Mouse (Mus musculus) lung, postnatal 0 days (tissue): ENCODE results near the gene Ift43. TPM values are rescaled to one million over a fixed set of nuclear protein-coding genes. Genes with fewer than 3 reads are reported as not detected.

Experiments
- ATAC-seq: fragments of 200-750 bp; cut with Nextera tagmentation; 2 replicates; pipeline ENCODE4 v1.8.0; 2017; ENCODE audit warnings: moderate library complexity
- DNase-seq: peaks from one replicate; pipeline ENCODE4 v3.0.0-alpha.2; 2016; ENCODE audit warnings: low spot score
- H3K27ac ChIP-seq: fragments of 300-500 bp; sonication (generic); 2 replicates; pipeline ENCODE4 v1.5.1; 2014; ENCODE audit warnings: antibody characterized with exemption, mild to moderate bottlenecking, low read length, mixed read lengths
- H3K27me3 ChIP-seq: fragments of 300-500 bp; sonication (generic); replicated peaks from 2 replicates; pipeline ENCODE4 v1.6.1; 2014; ENCODE audit warnings: low read length, mixed read lengths; ENCODE audit not compliant: insufficient read depth
- H3K36me3 ChIP-seq: fragments of 300-500 bp; sonication (generic); 2 replicates; pipeline ENCODE4 v1.6.1; 2014; ENCODE audit warnings: low read length, mixed read lengths; ENCODE audit not compliant: insufficient read depth
- H3K4me1 ChIP-seq: fragments of 300-500 bp; sonication (generic); 2 replicates; pipeline ENCODE4 v1.6.1; 2014; ENCODE audit warnings: antibody characterized with exemption, low read depth, low read length, mixed read lengths; ENCODE audit not compliant: insufficient read depth
- H3K4me2 ChIP-seq: fragments of 300-500 bp; sonication (generic); replicated peaks from 2 replicates; pipeline ENCODE4 v1.6.1; 2014; ENCODE audit warnings: low read depth, mild to moderate bottlenecking, low read length, moderate library complexity, mixed read lengths
- H3K4me3 ChIP-seq: fragments of 300-500 bp; sonication (generic); 2 replicates; pipeline ENCODE4 v1.5.1; 2014; ENCODE audit warnings: low read depth, low read length
- H3K9ac ChIP-seq: fragments of 300-500 bp; sonication (generic); replicated peaks from 2 replicates; pipeline ENCODE4 v1.6.1; 2014; ENCODE audit warnings: low read depth, mild to moderate bottlenecking
- H3K9me3 ChIP-seq: fragments of 300-500 bp; sonication (generic); 2 replicates; pipeline ENCODE4 v1.6.1; 2016; ENCODE audit warnings: low read length, mixed read lengths
- CTCF ChIP-seq: IDR thresholded peaks from 2 replicates; pipeline ENCODE4 v1.5.1; 2016; ENCODE audit warnings: antibody characterized with exemption, mild to moderate bottlenecking
- EP300 ChIP-seq: IDR thresholded peaks from 2 replicates; pipeline ENCODE4 v1.6.1; 2016; ENCODE audit warnings: antibody characterized with exemption, mild to moderate bottlenecking, control low read depth
- WGBS: fragments of 180-500 bp; shearing (Covaris S2); extraction: QIAGEN DNeasy Blood & Tissue Kit; methylation state at CpG from one replicate; pipeline ENCODE4 v1.1.7; 2014; 5-methylcytosine and 5-hydroxymethylcytosine counted together
- polyA plus RNA-seq: library from polyadenylated mRNA; unstranded; fragments of >200 nt; fragmentation: Nextera tagmentation; extraction: Ambion mirVana; gene quantifications from 2 replicates; pipeline ENCODE4 v1.2.1, GENCODE M21; 2015

The Ift43 gene
- polyA plus RNA-seq, 1 experiment from 2014 or later = 127 TPM

DNA sequence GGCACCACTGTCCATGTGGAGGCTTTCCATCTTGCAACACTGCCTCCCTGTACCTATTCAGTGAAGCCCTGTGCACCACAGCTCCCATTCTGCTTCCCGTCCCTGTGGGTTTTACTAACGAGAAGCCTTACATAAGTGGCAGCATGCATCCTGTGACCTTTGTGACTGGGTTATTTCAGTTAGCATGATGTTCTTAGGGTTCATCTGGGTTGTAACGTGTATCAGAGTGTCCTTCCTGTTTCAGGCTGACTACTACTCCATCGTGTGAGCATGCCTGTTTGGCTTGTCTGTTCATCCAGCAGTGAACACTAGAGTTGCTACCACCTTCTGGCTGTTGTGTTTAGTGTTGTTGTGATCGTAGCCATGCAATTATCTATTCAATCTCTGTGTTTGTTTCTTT, 36.2 kb upstream of the Ift43 start:
- no peaks in the 10 kb centered on the region for H3K36me3 ChIP-seq
- H3K4me2 ChIP-seq = no peak overlapping the region
- H3K4me3 ChIP-seq = no peak overlapping the region
- H3K4me1 ChIP-seq = no peaks in the 10 kb centered on the region
- no peak overlapping the region for H3K27ac ChIP-seq
- H3K27me3 ChIP-seq = no peaks in the 10 kb centered on the region
- DNase-seq = no peak
- no peak for TF ChIP-seq EP300
- TF ChIP-seq CTCF = no peak
- WGBS = 69% methylated on average over 5 of the region's 5 CpGs
- no peaks in the 10 kb centered on the region for H3K9me3 ChIP-seq
- no peak for ATAC-seq
- no peak overlapping the region for H3K9ac ChIP-seq

DNA sequence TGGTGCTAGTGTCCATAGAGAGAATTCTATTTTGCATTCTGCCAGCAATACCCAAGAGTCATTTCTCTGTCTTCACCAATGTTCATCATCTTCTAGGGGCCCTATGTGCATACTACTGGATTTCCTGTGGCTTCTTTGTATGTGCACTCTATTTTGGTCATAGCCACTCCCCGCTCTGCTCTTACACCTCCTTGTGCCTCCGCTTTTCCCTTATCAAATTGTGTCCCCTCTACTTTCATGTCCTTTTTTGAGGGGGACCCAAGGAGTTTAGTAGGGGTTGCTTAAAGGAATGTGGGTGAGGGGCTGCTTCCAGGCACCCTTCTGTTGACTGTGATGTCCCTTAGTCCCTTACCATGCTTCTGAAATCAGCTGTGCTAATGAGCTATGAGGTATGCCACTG, 35.6 kb upstream of the Ift43 start:
- Histone ChIP-seq H3K27me3 (no peaks in the 10 kb centered on the region), H3K27ac (no peak overlapping the region), H3K9ac (no peak overlapping the region), H3K4me2 (no peak overlapping the region), H3K36me3 (no peaks in the 10 kb centered on the region), H3K9me3 (no peaks in the 10 kb centered on the region), H3K4me1 (no peaks in the 10 kb centered on the region), H3K4me3 (no peak overlapping the region)
- ATAC-seq = no peak
- DNase-seq = no peak
- 98% methylated on average over 2 of the region's 2 CpGs for WGBS
- TF ChIP-seq CTCF = no peak
- no peak for TF ChIP-seq EP300

DNA sequence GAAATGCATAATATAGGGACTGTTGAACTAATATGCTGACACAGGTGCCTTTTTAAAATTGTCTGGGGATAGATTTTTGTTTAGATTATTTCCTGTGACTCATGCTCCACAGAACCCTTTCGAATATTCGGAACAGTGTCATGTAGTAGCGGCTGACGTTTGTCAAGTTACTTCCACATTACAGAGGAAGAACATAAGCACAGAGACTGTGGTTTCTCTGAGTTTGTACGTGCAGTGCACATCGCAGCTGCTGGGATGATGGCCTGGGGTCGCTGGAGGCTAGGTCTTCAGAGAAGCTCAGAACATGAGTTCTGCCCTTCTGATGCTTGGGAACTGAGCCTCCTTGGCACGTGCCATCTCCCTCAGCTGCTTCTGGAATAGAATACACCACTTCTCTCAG, 35.0 kb upstream of the Ift43 start:
- H3K4me1 ChIP-seq = no peaks in the 10 kb centered on the region
- H3K9me3 ChIP-seq = no peaks in the 10 kb centered on the region
- H3K36me3 ChIP-seq = no peaks in the 10 kb centered on the region
- DNase-seq (no peak), ATAC-seq (no peak)
- no peak overlapping the region for H3K9ac ChIP-seq
- TF ChIP-seq EP300 = no peak
- no peak for TF ChIP-seq CTCF
- H3K27me3 ChIP-seq = no peaks in the 10 kb centered on the region
- H3K4me2 ChIP-seq = no peak overlapping the region
- H3K4me3 ChIP-seq = no peak overlapping the region
- 68% methylated on average over 8 of the region's 8 CpGs for WGBS
- H3K27ac ChIP-seq = no peak overlapping the region

DNA sequence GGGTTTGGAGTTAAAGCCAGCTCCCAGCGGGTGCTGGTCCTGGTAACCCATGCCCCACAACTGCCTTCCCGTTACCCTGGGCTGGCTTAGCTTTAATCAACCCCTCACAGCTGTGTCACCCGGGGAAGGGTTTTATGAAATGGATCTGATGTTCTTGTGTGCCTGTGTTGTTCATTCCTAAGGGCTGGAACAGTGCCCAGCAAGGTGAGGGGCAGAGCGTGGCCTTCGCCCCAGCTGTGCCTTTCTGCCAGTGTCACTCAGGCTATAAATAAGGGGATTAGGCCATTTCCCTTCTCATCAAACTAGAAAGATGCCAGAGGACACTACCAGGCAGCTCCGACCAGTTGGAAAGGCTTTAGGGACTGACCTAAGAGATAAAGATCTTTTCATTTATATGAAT, 32.5 kb upstream of the Ift43 start:
- WGBS = 79% methylated on average over 6 of the region's 6 CpGs
- no peak overlapping the region for H3K9ac ChIP-seq
- H3K36me3 ChIP-seq = no peaks in the 10 kb centered on the region
- no peak overlapping the region for H3K27ac ChIP-seq
- no peaks in the 10 kb centered on the region for H3K27me3 ChIP-seq
- H3K4me2 ChIP-seq = no peak overlapping the region
- no peak for ATAC-seq
- H3K9me3 ChIP-seq = no peaks in the 10 kb centered on the region
- no peak for DNase-seq
- no peaks in the 10 kb centered on the region for H3K4me1 ChIP-seq
- no peak overlapping the region for H3K4me3 ChIP-seq
- no peak for TF ChIP-seq EP300
- TF ChIP-seq CTCF = no peak

DNA sequence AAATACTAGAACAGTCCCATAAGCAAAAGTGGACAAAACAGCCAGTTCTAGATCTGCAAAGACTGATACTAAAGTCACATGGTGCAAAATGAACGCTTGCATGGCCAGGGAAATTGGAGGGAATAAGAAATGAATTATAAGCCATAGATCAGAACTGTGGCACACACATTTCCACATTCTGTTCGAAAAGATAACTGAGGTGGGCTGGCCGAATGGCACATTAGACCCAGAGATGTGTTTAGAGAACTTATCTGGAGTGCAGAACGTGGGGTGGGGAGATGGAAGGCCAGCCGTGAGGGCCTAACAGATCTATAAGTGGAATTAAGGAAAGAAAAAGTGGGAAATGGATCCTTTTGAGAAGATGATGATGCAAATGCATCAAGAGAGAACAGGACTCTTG, 30.9 kb upstream of the Ift43 start:
- no peak for ATAC-seq
- DNase-seq = no peak
- no peak for TF ChIP-seq EP300
- TF ChIP-seq CTCF = no peak

DNA sequence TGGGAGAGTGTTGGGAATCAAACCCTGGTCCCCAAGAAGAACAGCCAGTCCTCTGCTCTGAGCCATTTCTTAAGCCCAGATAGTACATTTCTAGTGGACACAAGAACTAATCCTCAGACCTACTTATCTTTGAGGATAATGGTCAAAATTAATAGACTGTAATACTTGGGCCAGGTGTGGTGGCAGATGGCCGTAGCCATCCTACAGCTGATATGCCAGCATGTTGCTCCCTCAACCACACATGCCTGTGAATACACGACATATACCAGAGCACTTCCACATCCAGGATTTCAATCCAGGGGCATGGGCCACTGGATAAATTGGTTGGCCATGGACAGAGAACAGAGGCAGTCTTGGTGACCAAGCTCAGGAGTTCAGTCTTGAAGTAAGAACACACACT, 27.0 kb upstream of the Ift43 start:
- H3K9ac ChIP-seq = no peak overlapping the region
- no peak for ATAC-seq

More for the DNA sequence above, 30.9 kb upstream of the Ift43 start:
- Histone ChIP-seq H3K4me3 (no peak overlapping the region), H3K27ac (no peak overlapping the region), H3K4me2 (no peak overlapping the region), H3K9me3 (no peaks in the 10 kb centered on the region), H3K36me3 (no peaks in the 10 kb centered on the region), H3K4me1 (no peaks in the 10 kb centered on the region), H3K27me3 (no peaks in the 10 kb centered on the region), H3K9ac (no peak overlapping the region)
- WGBS = 77% methylated on average over 5 of the region's 5 CpGs

DNA sequence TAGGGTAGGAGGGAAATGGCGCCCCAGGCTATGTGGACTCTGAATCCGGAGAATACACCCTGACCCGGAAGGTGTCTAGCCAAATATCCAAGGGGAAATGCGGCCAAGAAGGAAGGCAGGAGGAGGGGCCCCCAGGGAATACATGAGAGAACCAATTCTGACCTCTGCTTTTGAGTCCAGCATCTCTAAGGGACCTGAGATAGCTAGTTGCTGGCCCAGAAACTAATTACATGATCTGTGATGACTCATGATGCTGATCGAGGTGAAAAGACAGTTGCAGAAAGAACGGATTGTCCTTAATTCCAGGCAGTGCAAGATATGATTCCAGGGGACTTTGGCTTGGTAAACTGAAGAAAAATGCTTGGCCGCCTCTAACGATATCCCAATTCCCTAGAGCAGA, 25.4 kb upstream of the Ift43 start:
- TF ChIP-seq EP300 = no peak
- TF ChIP-seq CTCF = no peak
- H3K4me1 ChIP-seq = no peaks in the 10 kb centered on the region
- no peak overlapping the region for H3K27ac ChIP-seq
- no peak for ATAC-seq
- H3K9ac ChIP-seq = no peak overlapping the region
- no peaks in the 10 kb centered on the region for H3K36me3 ChIP-seq
- H3K27me3 ChIP-seq = no peaks in the 10 kb centered on the region
- DNase-seq = no peak
- WGBS = 85% methylated on average over 8 of the region's 8 CpGs
- no peak overlapping the region for H3K4me2 ChIP-seq
- no peak overlapping the region for H3K4me3 ChIP-seq
- no peaks in the 10 kb centered on the region for H3K9me3 ChIP-seq

More for the DNA sequence above, 27.0 kb upstream of the Ift43 start:
- Histone ChIP-seq H3K9me3 (no peaks in the 10 kb centered on the region), H3K36me3 (no peaks in the 10 kb centered on the region), H3K27me3 (no peaks in the 10 kb centered on the region), H3K4me2 (no peak overlapping the region), H3K27ac (no peak overlapping the region), H3K4me3 (no peak overlapping the region), H3K4me1 (no peaks in the 10 kb centered on the region)
- WGBS = 89% methylated on average over 2 of the region's 2 CpGs
- DNase-seq = no peak
- TF ChIP-seq EP300 = no peak
- no peak for TF ChIP-seq CTCF
